Mouse (Mus musculus) intestine, embryonic 15.5 days (tissue): Measurements from ENCODE around the gene Iqcd. TPM values are rescaled to one million over a fixed set of nuclear protein-coding genes. Genes with fewer than 3 reads are reported as not detected.
A peak's percentile ranks its signal among the peaks of the same experiment; 100 is the strongest.

Experiments used
- ATAC-seq: fragments of 200-750 bp; cut with Nextera tagmentation; 2 replicates; pipeline ENCODE4 v1.8.0; 2017; ENCODE audit warnings: moderate TSS enrichment, moderate library complexity
- H3K27ac ChIP-seq: fragments of 300-500 bp; sonication (generic); 2 replicates; pipeline ENCODE4 v1.5.1; 2015; ENCODE audit warnings: mild to moderate bottlenecking, inconsistent platforms
- H3K27me3 ChIP-seq: fragments of 300-500 bp; sonication (generic); replicated peaks from 2 replicates; pipeline ENCODE4 v1.6.1; 2015; ENCODE audit warnings: inconsistent platforms
- H3K36me3 ChIP-seq: fragments of 300-500 bp; sonication (generic); 2 replicates; pipeline ENCODE4 v1.6.1; 2015; ENCODE audit warnings: inconsistent platforms
- H3K4me1 ChIP-seq: fragments of 300-500 bp; sonication (generic); replicated peaks from 2 replicates; pipeline ENCODE4 v1.6.1; 2015; ENCODE audit warnings: inconsistent platforms
- H3K4me2 ChIP-seq: fragments of 300-500 bp; sonication (generic); replicated peaks from 2 replicates; pipeline ENCODE4 v1.6.1; 2015; ENCODE audit warnings: mild to moderate bottlenecking, inconsistent platforms
- H3K4me3 ChIP-seq: fragments of 300-500 bp; sonication (generic); replicated peaks from 2 replicates; pipeline ENCODE4 v1.5.1; 2015; ENCODE audit warnings: inconsistent platforms
- H3K9ac ChIP-seq: fragments of 300-500 bp; sonication (generic); 2 replicates; pipeline ENCODE4 v1.6.1; 2015; ENCODE audit warnings: inconsistent platforms
- H3K9me3 ChIP-seq: fragments of 300-500 bp; sonication (generic); 2 replicates; pipeline ENCODE4 v1.6.1; 2016; ENCODE audit warnings: inconsistent platforms
- WGBS: fragments of 180-500 bp; shearing (Covaris S2); methylation state at CpG from one replicate; pipeline ENCODE4 v1.1.7; 2015; 5-methylcytosine and 5-hydroxymethylcytosine counted together
- polyA plus RNA-seq: library from polyadenylated mRNA; unstranded; fragments of >200 nt; fragmentation: Nextera tagmentation; extraction: Ambion mirVana; gene quantifications from 2 replicates; pipeline ENCODE4 v1.2.1, GENCODE M21; 2015

The Iqcd gene
- polyA plus RNA-seq, 1 experiment from 2014 or later = 0.40 TPM

GRCm38 (mm10) chr5:120622198-120622851 lies 33.5 kb downstream of the Iqcd start:
- ATAC-seq = no peak
- Histone ChIP-seq H3K4me3 (no peak overlapping the region), H3K4me2 (no peak overlapping the region), H3K27ac (no peak overlapping the region), H3K36me3 (peaks cover 71% of the 10 kb centered on the region), H3K27me3 (no peaks in the 10 kb centered on the region), H3K9ac (no peak overlapping the region), H3K4me1 (no peaks in the 10 kb centered on the region; the same call in 1 of the 2 replicates), H3K9me3 (no peaks in the 10 kb centered on the region)
- 70% methylated on average over 5 of the region's 5 CpGs for WGBS

- Histone ChIP-seq H3K9me3 (no peaks in the 10 kb centered on the region), H3K27me3 (no peaks in the 10 kb centered on the region), H3K4me1 (peaks cover 2% of the 10 kb centered on the region; the same call in 1 of the 2 replicates), H3K4me2 (no peak overlapping the region), H3K9ac (no peak overlapping the region), H3K27ac (no peak overlapping the region), H3K36me3 (peaks cover 63% of the 10 kb centered on the region), H3K4me3 (no peak overlapping the region)
- 89% methylated on average over 10 of the region's 10 CpGs for WGBS
- ATAC-seq = no peak
Measured at GRCm38 (mm10) chr5:120624427-120624826, 35.6 kb downstream of the Iqcd start.

DNA sequence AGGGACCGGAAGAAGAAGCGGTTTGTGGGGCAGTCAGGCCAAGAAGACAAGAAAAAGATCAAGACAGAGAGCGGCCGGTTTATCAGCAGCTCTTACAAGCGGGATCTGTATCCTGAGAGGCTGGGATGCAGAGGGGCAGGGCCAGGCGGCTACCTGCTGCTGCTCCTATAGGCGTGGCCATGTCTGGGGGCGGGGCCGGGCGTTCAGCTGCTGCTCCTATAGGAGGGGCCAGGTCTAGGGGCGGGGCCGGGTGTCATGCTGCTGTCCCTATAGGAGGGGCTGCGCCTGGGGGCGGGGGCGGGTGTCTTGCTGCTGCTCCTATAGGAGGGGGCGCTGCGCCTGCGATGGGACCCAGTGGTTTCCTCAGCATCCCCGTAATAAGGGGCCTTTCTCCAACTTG lies 37.6 kb downstream of the Iqcd start:
- peak; percentile 62 for ATAC-seq
- no peaks in the 10 kb centered on the region for H3K9me3 ChIP-seq
- H3K27ac ChIP-seq = no peak overlapping the region
- no peak overlapping the region for H3K4me2 ChIP-seq
- peaks cover 6% of the 10 kb centered on the region; the same call in 1 of the 2 replicates for H3K4me1 ChIP-seq
- peaks cover 49% of the 10 kb centered on the region for H3K36me3 ChIP-seq
- 0 out of 2 replicates have a peak, but pooled peaks cover 4% of the 10 kb centered on the region for H3K27me3 ChIP-seq
- WGBS = 47% methylated on average over 17 of the region's 19 CpGs
- H3K9ac ChIP-seq = no peak overlapping the region
- no peak overlapping the region for H3K4me3 ChIP-seq

DNA sequence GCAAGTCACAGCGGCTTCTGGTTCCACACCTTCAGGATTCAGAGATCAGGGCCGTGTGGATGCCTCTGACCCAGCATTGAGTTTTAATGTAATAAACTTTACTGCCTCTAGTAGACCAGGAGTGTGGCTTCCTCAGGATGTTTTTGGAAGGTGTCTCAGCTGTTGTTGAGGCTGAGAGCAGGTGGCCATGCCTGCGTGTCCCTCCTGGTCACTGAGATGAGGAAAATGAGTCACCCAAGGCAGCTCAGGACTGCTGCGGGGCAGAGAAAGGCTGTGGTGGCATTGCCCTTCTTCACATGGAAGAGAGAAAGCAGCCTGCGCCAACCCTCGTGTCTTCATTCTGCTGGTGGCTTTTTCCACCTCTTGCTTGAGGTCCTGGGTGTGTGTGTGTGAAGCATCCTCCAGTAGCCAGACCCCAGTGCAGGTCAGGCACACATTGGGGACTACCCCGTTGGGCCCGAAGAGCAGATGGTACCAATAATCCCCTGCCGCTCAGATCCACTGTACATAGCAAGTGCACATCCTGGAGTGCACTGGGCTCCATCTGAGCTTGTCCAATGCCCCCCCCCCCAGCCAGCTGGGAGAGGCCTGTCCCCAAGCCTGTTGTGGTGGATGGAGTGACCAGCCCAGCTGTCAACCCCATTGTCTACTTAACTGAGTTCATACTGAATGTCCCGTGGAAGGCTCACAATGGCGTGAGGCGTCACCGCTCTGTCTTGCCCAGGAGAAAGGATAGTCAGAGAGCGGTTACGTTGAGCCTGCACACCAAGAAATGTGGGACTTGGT lies 38.9 kb downstream of the Iqcd start:
- WGBS = 90% methylated on average over 15 of the region's 15 CpGs
- H3K9me3 ChIP-seq = no peaks in the 10 kb centered on the region
- peaks cover 39% of the 10 kb centered on the region for H3K36me3 ChIP-seq
- H3K27me3 ChIP-seq = peaks cover 7% of the 10 kb centered on the region; the same call in 1 of the 2 replicates
- H3K9ac ChIP-seq = no peak overlapping the region
- H3K4me3 ChIP-seq = no peak overlapping the region
- H3K27ac ChIP-seq = no peak overlapping the region
- no peak overlapping the region for H3K4me2 ChIP-seq
- ATAC-seq = no peak
- 0 out of 2 replicates have a peak, but pooled peaks cover 6% of the 10 kb centered on the region for H3K4me1 ChIP-seq

- WGBS = 53% methylated on average over 7 of the region's 7 CpGs
Measured at GRCm38 (mm10) chr5:120628624-120629023, 39.8 kb downstream of the Iqcd start.

GRCm38 (mm10) chr5:120631128-120631527 lies 42.3 kb downstream of the Iqcd start:
- peaks cover 11% of the 10 kb centered on the region; the same call in 1 of the 2 replicates for H3K36me3 ChIP-seq
- H3K27me3 ChIP-seq = peaks cover 7% of the 10 kb centered on the region; the same call in 1 of the 2 replicates
- H3K4me3 ChIP-seq = no peak overlapping the region
- no peak overlapping the region for H3K9ac ChIP-seq
- H3K27ac ChIP-seq = no peak overlapping the region
- 8% methylated on average over 29 of the region's 29 CpGs for WGBS
- H3K4me1 ChIP-seq = 0 out of 2 replicates have a peak, but pooled peaks cover 6% of the 10 kb centered on the region
- H3K9me3 ChIP-seq = no peaks in the 10 kb centered on the region
- H3K4me2 ChIP-seq = peak overlapping the region; percentile 42
- ATAC-seq = no peak

More at GRCm38 (mm10) chr5:120628624-120629023, 39.8 kb downstream of the Iqcd start:
- Histone ChIP-seq H3K36me3 (peaks cover 31% of the 10 kb centered on the region), H3K4me3 (no peak overlapping the region), H3K27ac (no peak overlapping the region), H3K4me1 (0 out of 2 replicates have a peak, but pooled peaks cover 6% of the 10 kb centered on the region), H3K4me2 (no peak overlapping the region), H3K9me3 (no peaks in the 10 kb centered on the region), H3K27me3 (peaks cover 7% of the 10 kb centered on the region; the same call in 1 of the 2 replicates), H3K9ac (no peak overlapping the region)
- ATAC-seq = 0 out of 2 replicates have a peak, but pooled peaks have one; percentile 11

- Histone ChIP-seq H3K27ac (no peak overlapping the region), H3K4me2 (no peak overlapping the region), H3K4me3 (no peak overlapping the region), H3K9me3 (no peaks in the 10 kb centered on the region), H3K4me1 (0 out of 2 replicates have a peak, but pooled peaks cover 6% of the 10 kb centered on the region), H3K27me3 (peaks cover 7% of the 10 kb centered on the region; the same call in 1 of the 2 replicates), H3K36me3 (peaks cover 8% of the 10 kb centered on the region; the same call in 1 of the 2 replicates), H3K9ac (no peak overlapping the region)
- 92% methylated on average over 5 of the region's 5 CpGs for WGBS
- ATAC-seq = no peak
Measured at GRCm38 (mm10) chr5:120631892-120632291, 43.1 kb downstream of the Iqcd start.

- Histone ChIP-seq H3K4me1 (0 out of 2 replicates have a peak, but pooled peaks cover 4% of the 10 kb centered on the region), H3K4me2 (no peak within 1 kb of the TSS), H3K27me3 (peaks cover 7% of the 10 kb centered on the region; the same call in 1 of the 2 replicates), H3K27ac (no peak within 1 kb of the TSS), H3K36me3 (no peaks in the 10 kb centered on the region), H3K4me3 (no peak within 1 kb of the TSS), H3K9me3 (no peaks in the 10 kb centered on the region), H3K9ac (no peak within 1 kb of the TSS)
- WGBS = 44% methylated on average over 9 of the region's 9 CpGs
- ATAC-seq = no peak
Measured at GRCm38 (mm10) chr5:120634131-120634530, 45.3 kb downstream of the Iqcd start, which contains the start of gene Cfap73. Gene Cfap73 (minus strand): TSS chr5:120634235.

DNA sequence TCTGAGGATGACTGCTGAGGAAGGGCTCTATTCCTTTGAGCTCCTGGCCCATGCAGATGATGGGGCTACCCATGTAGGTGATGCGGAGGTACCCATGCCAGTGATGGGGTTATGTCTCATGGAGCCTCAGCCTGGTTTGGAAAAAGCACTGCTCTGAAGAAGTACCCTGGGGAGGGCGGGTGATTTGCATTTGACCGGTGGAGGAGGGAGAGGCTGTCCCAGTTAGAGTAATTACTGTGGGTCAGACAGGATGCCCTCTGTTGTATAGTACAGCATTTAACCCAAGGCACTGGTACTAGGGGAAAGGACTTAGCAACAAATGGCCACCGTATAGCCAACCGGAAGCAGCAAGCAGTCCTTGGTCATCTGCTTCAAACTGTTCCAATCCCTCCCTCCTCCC lies 46.0 kb downstream of the Iqcd start:
- H3K27ac ChIP-seq = no peak overlapping the region
- WGBS = 48% methylated on average over 5 of the region's 5 CpGs
- H3K4me3 ChIP-seq = no peak overlapping the region
- no peak overlapping the region for H3K9ac ChIP-seq
- ATAC-seq = no peak
- peaks cover 7% of the 10 kb centered on the region; the same call in 1 of the 2 replicates for H3K27me3 ChIP-seq
- no peaks in the 10 kb centered on the region for H3K9me3 ChIP-seq
- 0 out of 2 replicates have a peak, but pooled peaks cover 4% of the 10 kb centered on the region for H3K4me1 ChIP-seq
- no peaks in the 10 kb centered on the region for H3K36me3 ChIP-seq
- no peak overlapping the region for H3K4me2 ChIP-seq

- WGBS = 69% methylated on average over 5 of the region's 5 CpGs
- H3K9ac ChIP-seq = no peak overlapping the region
- ATAC-seq = no peak
Measured at GRCm38 (mm10) chr5:120635633-120636032, 46.8 kb downstream of the Iqcd start.

GRCm38 (mm10) chr5:120640094-120640493 lies 51.3 kb downstream of the Iqcd start:
- no peak for ATAC-seq
- Histone ChIP-seq H3K9ac (no peak overlapping the region), H3K27ac (no peak overlapping the region), H3K4me2 (no peak overlapping the region), H3K36me3 (no peaks in the 10 kb centered on the region), H3K9me3 (no peaks in the 10 kb centered on the region), H3K27me3 (no peaks in the 10 kb centered on the region), H3K4me3 (no peak overlapping the region), H3K4me1 (no peaks in the 10 kb centered on the region)
- 90% methylated on average over 7 of the region's 7 CpGs for WGBS

More at GRCm38 (mm10) chr5:120635633-120636032, 46.8 kb downstream of the Iqcd start:
- H3K9me3 ChIP-seq = no peaks in the 10 kb centered on the region
- no peak overlapping the region for H3K27ac ChIP-seq
- no peaks in the 10 kb centered on the region for H3K36me3 ChIP-seq
- H3K27me3 ChIP-seq = peaks cover 3% of the 10 kb centered on the region; the same call in 1 of the 2 replicates
- no peak overlapping the region for H3K4me2 ChIP-seq
- H3K4me3 ChIP-seq = no peak overlapping the region
- H3K4me1 ChIP-seq = 0 out of 2 replicates have a peak, but pooled peaks cover 4% of the 10 kb centered on the region
